Mouse (Mus musculus) naive thymus-derived CD4-positive, alpha-beta T cell, adult 2 months (primary cell): ENCODE data around the gene Supt7l.

Experiments used
- DNase-seq: peaks from one replicate; pipeline ENCODE4 v3.0.0-alpha.2; 2011; ENCODE audit warnings: low read depth

Gene Supt7l

GRCm38 (mm10) chr5:31492031-31492430 is 35.6 kb downstream of the Supt7l start:
- no peak for DNase-seq

GRCm38 (mm10) chr5:31489116-31489769 is 38.4 kb downstream of the Supt7l start:
- no peak for DNase-seq

GRCm38 (mm10) chr5:31487889-31488288 is 39.7 kb downstream of the Supt7l start:
- DNase-seq: no peak

GRCm38 (mm10) chr5:31485440-31485839 is 42.2 kb downstream of the Supt7l start, which contains the start of gene 4930548H24Rik:
Gene 4930548H24Rik, plus strand, starts transcription at chr5:31485740.
- DNase-seq: no peak

GRCm38 (mm10) chr5:31480536-31480935 is 47.1 kb downstream of the Supt7l start:
- DNase-seq: no peak

GRCm38 (mm10) chr5:31470334-31470733 is 57.3 kb downstream of the Supt7l start:
- DNase-seq: peak; percentile 67

- no peak for DNase-seq
Measured at GRCm38 (mm10) chr5:31469711-31470110, 57.9 kb downstream of the Supt7l start.

- DNase-seq: no peak
Measured at GRCm38 (mm10) chr5:31467798-31468197, 59.8 kb downstream of the Supt7l start.
